Mouse (Mus musculus): Measurements from ENCODE around the gene Map3k19.

- TF ChIP-seq CTCF (IDR thresholded peaks at IDR 0.05; ENCODE audit: extremely low read depth, insufficient read depth, low read length) = no peak
- no peak for TF ChIP-seq POLR2A (IDR thresholded peaks at IDR 0.05; ENCODE audit: extremely low read depth, insufficient read depth, low read length)
These were observed 38.5 kb downstream of the Map3k19 start for GRCm38 (mm10) chr1:127816381-127816780.

Data from cortical plate, adult 2 months (tissue).